Mouse (Mus musculus) erythroblast, embryonic 14.5 days (primary cell): ENCODE results near the gene Uspl1.

Experiments
- GATA1 ChIP-seq: IDR thresholded peaks from 2 replicates; pipeline ENCODE4 v1.6.1; 2012; ENCODE audit warnings: low read length, inconsistent platforms, mixed read lengths
- TAL1 ChIP-seq: IDR thresholded peaks from 3 replicates; pipeline ENCODE4 v1.6.1; 2012; ENCODE audit warnings: low read length, inconsistent platforms, mixed read lengths

DNA sequence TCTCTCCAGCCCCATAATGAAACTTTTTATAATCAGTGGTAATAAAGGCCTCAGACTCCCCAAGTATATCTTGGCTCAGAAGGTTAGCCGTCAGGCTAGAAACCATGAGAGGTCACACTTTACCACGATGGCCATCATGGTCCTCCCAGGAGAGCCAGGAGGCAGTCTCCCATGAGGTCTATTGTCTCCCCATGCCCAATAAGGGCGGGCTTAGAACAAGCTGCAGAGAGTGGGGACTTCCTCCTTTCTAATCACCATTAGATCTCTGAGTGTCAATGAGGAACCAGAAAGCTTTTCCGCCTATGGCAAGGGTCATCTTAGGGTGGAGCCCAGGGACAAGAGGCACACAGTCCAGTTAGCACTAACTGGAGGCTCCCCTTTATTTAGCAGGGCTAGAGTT is 37.2 kb downstream of the Uspl1 start:
- no peak for TF ChIP-seq TAL1
- no peak for TF ChIP-seq GATA1
